Mouse (Mus musculus) adrenal gland, postnatal 10 days (tissue): ENCODE measurements around the gene Prg3. TPM values are rescaled to one million over a fixed set of nuclear protein-coding genes. Genes with fewer than 3 reads are reported as not detected.

Source experiments
- total RNA-seq, 2 experiments: library from RNA; stranded (reverse); gene quantifications; 2 replicates each; pipeline ENCODE4 v1.2.3; 2021

Prg3 gene
- total RNA-seq, 2 experiments from 2014 or later: 0.48 to 0.73 TPM

Other genes with a start within 250 kb of the Prg3 start
- gene Gm19426, start 244.6 kb upstream of the Prg3 start, total RNA-seq: 1 to 10 TPM; 3.1 to 7.9 TPM
- 100 to 1,000 TPM in 1 of 2 experiments, 10 to 100 TPM in 1; 79.2 to 110 TPM for gene Serping1, start 212.8 kb upstream of the Prg3 start, total RNA-seq
- 10 to 100 TPM; 29.5 to 31.3 TPM for gene Ube2l6, start 189.4 kb upstream of the Prg3 start, total RNA-seq
- gene Smtnl1, start 165.6 kb upstream of the Prg3 start, total RNA-seq: 10 to 100 TPM in 1 of 2 experiments, 1 to 10 TPM in 1; 3.8 to 21.0 TPM
- gene Timm10, start 161.2 kb upstream of the Prg3 start, total RNA-seq: 10 to 100 TPM; 66.0 to 69.7 TPM
- 1 to 10 TPM; 7.9 to 8.0 TPM for gene Slc43a1, start 149.4 kb upstream of the Prg3 start, total RNA-seq
- 1 to 10 TPM; 1.3 to 2.1 TPM for gene Rtn4rl2, start 101.5 kb upstream of the Prg3 start, total RNA-seq
- 10 to 100 TPM; 56.3 to 69.7 TPM for gene Slc43a3, start 51.6 kb upstream of the Prg3 start, total RNA-seq
- 10 to 100 TPM in 1 of 2 experiments, 1 to 10 TPM in 1; 5.4 to 14.4 TPM for gene Prg2, start 7.8 kb upstream of the Prg3 start, total RNA-seq
- 100 to 1,000 TPM; 111 to 125 TPM for gene Ssrp1, start 49.0 kb downstream of the Prg3 start, total RNA-seq
- gene P2rx3, start 49.2 kb downstream of the Prg3 start, total RNA-seq: 1 to 10 TPM in 1 of 2 experiments, under 1 TPM in 1; 0.66 to 1.0 TPM
- gene Tnks1bp1, start 59.8 kb downstream of the Prg3 start, total RNA-seq: 100 to 1,000 TPM; 102 to 111 TPM
- 100 to 1,000 TPM in 1 of 2 experiments, 10 to 100 TPM in 1; 77.0 to 167 TPM for gene Aplnr, start 148.0 kb downstream of the Prg3 start, total RNA-seq
- 10 to 100 TPM; 13.8 to 14.8 TPM for gene Lrrc55, start 209.0 kb downstream of the Prg3 start, total RNA-seq